Mouse (Mus musculus) hindbrain, embryonic 14.5 days (tissue): ENCODE data around the gene Ccl1. TPM values are rescaled to one million over a fixed set of nuclear protein-coding genes. Genes with fewer than 3 reads are reported as not detected.

ENCODE experiments used
- ATAC-seq: fragments of 200-750 bp; cut with Nextera tagmentation; 2 replicates; pipeline ENCODE4 v1.8.0; 2017; ENCODE audit warnings: moderate number of reproducible peaks, mild to moderate bottlenecking, moderate TSS enrichment, moderate library complexity; ENCODE audit not compliant: low FRiP score
- DNase-seq: peaks from one replicate; pipeline ENCODE4 v3.0.0-alpha.2; 2015; ENCODE audit warnings: low spot score
- H3K27ac ChIP-seq: fragments of 300-500 bp; sonication (generic); 2 replicates; pipeline ENCODE4 v1.5.1; 2014; ENCODE audit warnings: mild to moderate bottlenecking, moderate library complexity
- H3K27me3 ChIP-seq: fragments of 300-500 bp; sonication (generic); 2 replicates; pipeline ENCODE4 v1.6.1; 2014; ENCODE audit warnings: mild to moderate bottlenecking, low read length, mixed read lengths; ENCODE audit not compliant: control insufficient read depth, insufficient read depth
- H3K36me3 ChIP-seq: fragments of 300-500 bp; sonication (generic); replicated peaks from 2 replicates; pipeline ENCODE4 v1.6.1; 2014; ENCODE audit not compliant: control insufficient read depth, insufficient read depth
- H3K4me1 ChIP-seq: fragments of 300-500 bp; sonication (generic); replicated peaks from 2 replicates; pipeline ENCODE4 v1.6.1; 2014; ENCODE audit warnings: antibody characterized with exemption, low read length, mixed read lengths; ENCODE audit not compliant: control insufficient read depth, insufficient read depth
- H3K4me2 ChIP-seq: fragments of 300-500 bp; sonication (generic); replicated peaks from 2 replicates; pipeline ENCODE4 v1.6.1; 2014; ENCODE audit warnings: mild to moderate bottlenecking, moderate library complexity
- H3K4me3 ChIP-seq: fragments of 300-500 bp; sonication (generic); replicated peaks from 2 replicates; pipeline ENCODE4 v1.5.1; 2014; ENCODE audit warnings: mild to moderate bottlenecking, low read length
- H3K9ac ChIP-seq: fragments of 300-500 bp; sonication (generic); 2 replicates; pipeline ENCODE4 v1.6.1; 2014
- H3K9me3 ChIP-seq: fragments of 300-500 bp; sonication (generic); 2 replicates; pipeline ENCODE4 v1.6.1; 2016; ENCODE audit warnings: low read length; ENCODE audit not compliant: control insufficient read depth
- WGBS: fragments of 180-500 bp; shearing (Covaris S2); extraction: QIAGEN DNeasy Blood & Tissue Kit; methylation state at CpG from one replicate; pipeline ENCODE4 v1.1.7; 2014; 5-methylcytosine and 5-hydroxymethylcytosine counted together
- polyA plus RNA-seq: library from polyadenylated mRNA; unstranded; fragments of >200 nt; fragmentation: Nextera tagmentation; extraction: Ambion mirVana; gene quantifications from 2 replicates; pipeline ENCODE4 v1.2.1, GENCODE M21; 2014

Ccl1 gene
- polyA plus RNA-seq, 1 experiment from 2014 or later, result not detected

DNA sequence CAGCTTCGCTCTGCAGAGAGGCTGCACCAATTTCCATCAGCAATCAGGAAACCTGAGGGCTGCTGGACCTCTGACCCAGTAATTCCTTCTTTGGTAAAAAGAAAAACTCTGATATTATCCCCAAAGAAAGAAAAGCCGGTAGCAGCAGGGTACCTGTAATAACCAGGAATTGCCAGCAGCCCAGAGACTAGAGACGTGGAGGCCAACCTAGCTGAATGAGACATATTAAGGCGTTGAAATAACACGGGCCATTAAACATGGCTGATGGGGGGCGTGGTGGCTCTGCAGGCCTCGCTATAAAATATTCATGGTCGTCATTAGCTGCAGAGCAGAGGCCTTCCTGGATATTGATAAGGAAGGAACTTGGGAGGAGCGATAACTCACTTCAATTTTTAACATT lies 78.5 kb downstream of the Ccl1 start:
- Histone ChIP-seq H3K27me3 (no peaks in the 10 kb centered on the region), H3K9ac (no peak overlapping the region), H3K27ac (no peak overlapping the region), H3K4me2 (no peak overlapping the region), H3K36me3 (no peaks in the 10 kb centered on the region), H3K4me3 (no peak overlapping the region), H3K4me1 (peaks cover 16% of the 10 kb centered on the region), H3K9me3 (no peaks in the 10 kb centered on the region)
- DNase-seq (no peak), ATAC-seq (no peak)
- WGBS, result 56% methylated on average over 9 of the region's 9 CpGs

DNA sequence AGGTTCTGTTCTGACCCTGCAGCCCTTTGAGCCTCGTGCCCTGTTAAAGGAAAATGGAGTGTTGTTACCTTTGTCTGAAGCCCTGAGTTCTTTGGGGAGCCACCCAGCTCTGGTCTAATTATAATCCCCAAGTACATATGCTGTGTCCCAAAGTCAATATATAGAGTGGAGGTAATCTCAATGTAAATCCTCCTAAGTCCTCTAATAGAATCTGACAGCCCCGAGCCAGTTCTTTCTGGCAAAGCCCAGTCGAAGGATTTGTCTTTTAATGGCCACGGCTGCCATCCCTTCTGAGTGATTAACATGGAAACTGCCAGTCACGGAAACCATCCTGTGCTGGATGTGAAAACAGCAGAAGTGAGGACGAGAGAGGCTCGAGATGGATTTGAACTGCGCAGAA lies 79.6 kb downstream of the Ccl1 start:
- no peaks in the 10 kb centered on the region for H3K9me3 ChIP-seq
- H3K36me3 ChIP-seq, result no peaks in the 10 kb centered on the region
- H3K4me3 ChIP-seq, result no peak overlapping the region
- ATAC-seq, result no peak
- no peak overlapping the region for H3K4me2 ChIP-seq
- H3K27me3 ChIP-seq, result no peaks in the 10 kb centered on the region
- H3K4me1 ChIP-seq, result peaks cover 16% of the 10 kb centered on the region
- H3K27ac ChIP-seq, result no peak overlapping the region
- WGBS, result 59% methylated on average over 8 of the region's 8 CpGs
- DNase-seq, result no peak
- H3K9ac ChIP-seq, result no peak overlapping the region

DNA sequence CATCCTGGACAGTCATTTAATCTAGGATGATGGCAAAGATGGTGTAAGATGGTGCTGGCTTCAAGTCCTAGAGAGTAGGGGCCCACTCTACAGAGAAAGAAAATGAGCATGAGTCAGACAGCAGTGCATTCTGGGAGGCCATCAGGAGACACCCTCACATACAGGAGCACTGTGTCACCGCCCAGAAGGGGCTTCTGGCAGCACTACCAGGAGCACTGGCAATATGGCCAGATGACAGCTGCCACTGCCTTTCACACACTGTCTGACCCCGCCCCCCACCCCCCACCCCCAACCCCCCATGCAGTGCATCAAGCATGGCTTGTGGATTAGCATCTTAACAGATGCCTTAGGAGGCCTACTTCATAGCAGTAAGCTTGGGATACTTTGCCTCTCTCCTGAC lies 89.0 kb downstream of the Ccl1 start:
- no peak for ATAC-seq
- no peak overlapping the region for H3K4me2 ChIP-seq
- H3K27ac ChIP-seq, result no peak overlapping the region
- H3K4me3 ChIP-seq, result no peak overlapping the region
- WGBS, result 61% methylated on average over 2 of the region's 2 CpGs
- no peaks in the 10 kb centered on the region for H3K27me3 ChIP-seq
- no peaks in the 10 kb centered on the region for H3K9me3 ChIP-seq
- no peaks in the 10 kb centered on the region for H3K4me1 ChIP-seq
- H3K9ac ChIP-seq, result no peak overlapping the region
- no peak for DNase-seq
- H3K36me3 ChIP-seq, result no peaks in the 10 kb centered on the region

DNA sequence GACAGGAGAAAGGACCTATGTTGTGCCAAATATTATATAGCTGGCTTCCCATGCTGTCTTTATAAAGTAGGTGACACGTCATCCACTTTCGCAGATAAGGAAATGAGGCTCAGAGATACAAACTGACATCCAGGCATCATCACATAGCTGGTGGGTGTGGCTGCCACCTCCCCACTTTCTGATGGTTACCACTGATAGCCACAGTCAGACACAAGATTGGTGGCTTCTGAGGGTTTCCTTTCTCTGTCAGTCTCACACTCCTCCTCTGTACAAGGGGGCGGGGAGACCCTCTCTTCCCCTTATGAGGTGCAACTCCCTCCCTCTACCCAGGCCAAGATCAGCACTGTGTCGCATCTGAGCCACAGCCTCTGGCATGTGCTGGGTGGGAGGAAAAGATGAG lies 91.1 kb downstream of the Ccl1 start:
- Histone ChIP-seq H3K4me3 (no peak overlapping the region), H3K27me3 (no peaks in the 10 kb centered on the region), H3K36me3 (no peaks in the 10 kb centered on the region), H3K9me3 (no peaks in the 10 kb centered on the region), H3K27ac (no peak overlapping the region), H3K9ac (no peak overlapping the region), H3K4me2 (no peak overlapping the region), H3K4me1 (no peaks in the 10 kb centered on the region)
- DNase-seq (no peak), ATAC-seq (no peak)
- 77% methylated on average over 4 of the region's 4 CpGs for WGBS

DNA sequence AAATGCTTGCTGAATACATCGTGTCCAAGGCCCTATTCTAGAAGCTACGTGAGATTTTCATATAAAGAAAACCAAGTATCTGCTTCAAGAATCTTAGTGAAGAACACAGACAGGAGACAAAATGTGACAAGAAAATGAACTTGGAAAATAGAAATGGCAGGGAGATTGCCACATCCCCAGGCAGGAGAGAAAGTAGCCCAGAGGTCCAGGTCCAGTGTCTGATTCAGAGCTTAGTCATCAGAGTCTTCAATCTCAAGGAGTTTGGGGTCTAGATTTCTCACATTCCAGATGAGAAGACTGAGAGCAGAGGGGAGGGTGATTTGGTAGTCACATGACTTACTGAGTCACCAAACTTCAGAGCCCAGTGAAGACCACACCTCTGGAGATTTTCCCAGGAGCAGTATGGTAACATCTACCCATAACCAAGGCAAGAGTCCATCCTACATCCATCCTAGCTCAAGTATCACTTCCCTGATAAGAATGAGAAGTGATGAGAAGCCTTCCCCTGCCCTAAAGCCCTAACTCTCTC lies 98.5 kb downstream of the Ccl1 start:
- no peaks in the 10 kb centered on the region for H3K36me3 ChIP-seq
- no peak overlapping the region for H3K9ac ChIP-seq
- DNase-seq (no peak), ATAC-seq (no peak)
- WGBS, result 99% methylated on average over 2 of the region's 2 CpGs
- no peak overlapping the region for H3K4me3 ChIP-seq
- H3K4me2 ChIP-seq, result no peak overlapping the region
- no peak overlapping the region for H3K27ac ChIP-seq
- no peaks in the 10 kb centered on the region for H3K9me3 ChIP-seq
- H3K4me1 ChIP-seq, result no peaks in the 10 kb centered on the region
- H3K27me3 ChIP-seq, result no peaks in the 10 kb centered on the region

DNA sequence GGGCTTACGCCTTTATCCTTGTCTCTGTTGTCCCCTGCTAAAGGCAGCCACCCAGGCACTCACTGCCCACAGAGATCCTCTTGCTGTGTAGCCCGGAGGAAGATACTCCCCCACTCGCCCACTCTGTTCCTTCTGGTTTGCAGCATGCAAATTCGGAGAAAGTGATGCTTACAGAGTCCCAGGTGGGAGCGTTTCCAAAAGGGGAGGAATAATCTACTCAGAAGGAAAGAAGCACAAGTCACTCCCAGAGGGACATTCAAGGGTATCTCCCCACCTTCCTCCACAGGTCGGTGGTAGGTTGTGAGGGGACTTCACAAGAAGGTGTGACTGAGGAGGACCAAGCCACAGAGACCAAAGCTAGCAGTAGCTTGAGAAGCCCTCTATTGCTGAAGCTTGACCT lies 100.3 kb downstream of the Ccl1 start:
- H3K9me3 ChIP-seq, result no peaks in the 10 kb centered on the region
- no peaks in the 10 kb centered on the region for H3K4me1 ChIP-seq
- no peak for DNase-seq
- H3K4me3 ChIP-seq, result no peak overlapping the region
- H3K4me2 ChIP-seq, result no peak overlapping the region
- H3K9ac ChIP-seq, result no peak overlapping the region
- no peaks in the 10 kb centered on the region for H3K36me3 ChIP-seq
- ATAC-seq, result no peak
- WGBS, result 93% methylated on average over 6 of the region's 6 CpGs
- no peaks in the 10 kb centered on the region for H3K27me3 ChIP-seq
- no peak overlapping the region for H3K27ac ChIP-seq

DNA sequence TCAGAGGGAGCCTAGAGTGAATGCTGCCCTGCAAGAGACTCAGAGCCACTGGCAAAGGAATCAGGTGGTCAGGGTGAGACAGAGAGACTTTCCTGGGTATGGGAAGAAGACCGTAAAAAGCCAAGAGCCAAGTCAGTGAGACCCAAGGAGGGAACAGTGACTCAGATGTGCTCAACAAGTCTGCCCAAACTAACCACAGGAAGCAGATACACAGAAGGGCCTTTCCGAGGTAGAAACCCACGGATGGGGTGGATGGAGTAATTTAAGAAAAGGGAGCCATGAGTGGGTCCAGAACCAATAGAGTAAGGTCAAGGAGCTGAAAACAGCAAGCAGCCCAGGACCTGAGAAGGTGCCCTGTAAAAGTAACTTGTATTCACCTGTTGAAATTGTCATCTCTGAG lies 101.8 kb downstream of the Ccl1 start:
- no peak for DNase-seq
- no peak overlapping the region for H3K4me2 ChIP-seq
- no peak overlapping the region for H3K27ac ChIP-seq
- H3K4me3 ChIP-seq, result no peak overlapping the region
- 94% methylated on average over 3 of the region's 3 CpGs for WGBS
- no peak overlapping the region for H3K9ac ChIP-seq
- H3K36me3 ChIP-seq, result no peaks in the 10 kb centered on the region
- no peaks in the 10 kb centered on the region for H3K27me3 ChIP-seq
- ATAC-seq, result no peak
- no peaks in the 10 kb centered on the region for H3K9me3 ChIP-seq
- no peaks in the 10 kb centered on the region for H3K4me1 ChIP-seq

DNA sequence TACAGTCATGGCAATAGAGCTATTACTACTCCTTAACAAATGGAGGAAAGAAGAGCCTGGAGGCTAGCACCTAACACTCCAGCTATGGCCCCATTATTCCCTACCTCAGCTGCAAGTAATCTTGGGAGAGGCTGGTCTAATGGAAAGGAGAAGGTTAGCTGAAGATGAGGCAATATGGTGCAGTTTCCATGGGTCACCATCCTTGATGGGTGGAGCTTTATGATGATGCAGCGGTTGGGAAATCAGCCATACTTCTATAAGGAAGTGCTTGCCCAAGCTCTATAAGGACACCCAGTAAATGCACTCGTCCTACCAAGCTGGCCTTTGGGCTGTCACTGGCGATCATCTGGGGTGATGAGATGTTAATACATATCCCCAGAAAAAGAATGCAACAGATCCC lies 107.7 kb downstream of the Ccl1 start:
- Histone ChIP-seq H3K36me3 (no peaks in the 10 kb centered on the region), H3K4me1 (no peaks in the 10 kb centered on the region), H3K27ac (no peak overlapping the region), H3K4me2 (no peak overlapping the region), H3K27me3 (no peaks in the 10 kb centered on the region), H3K9ac (no peak overlapping the region), H3K4me3 (no peak overlapping the region), H3K9me3 (no peaks in the 10 kb centered on the region)
- ATAC-seq (no peak), DNase-seq (no peak)
- 89% methylated on average over 3 of the region's 3 CpGs for WGBS

DNA sequence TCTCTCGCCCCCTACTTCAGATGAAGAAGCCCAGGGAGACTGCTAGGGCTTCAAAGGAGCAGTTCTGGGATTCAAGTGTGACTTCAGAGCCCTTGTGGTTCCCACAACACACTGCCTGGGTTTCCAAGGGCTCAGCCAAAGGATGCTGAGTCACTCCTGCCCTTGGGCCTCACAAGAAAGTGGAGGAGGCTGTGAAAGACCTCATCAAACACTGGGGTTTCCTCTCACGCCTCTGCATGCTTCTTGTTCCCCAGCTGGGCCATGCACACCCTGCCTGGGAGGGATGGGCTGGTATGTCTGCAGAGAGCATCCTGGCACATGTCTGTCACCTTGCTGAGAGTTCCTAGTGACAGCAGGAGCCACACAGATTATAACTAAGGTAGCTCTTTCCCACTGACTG lies 110.5 kb downstream of the Ccl1 start:
- ATAC-seq (no peak), DNase-seq (no peak)
- no peaks in the 10 kb centered on the region for H3K9me3 ChIP-seq
- H3K4me1 ChIP-seq, result peaks cover 9% of the 10 kb centered on the region
- no peak overlapping the region for H3K27ac ChIP-seq
- H3K36me3 ChIP-seq, result no peaks in the 10 kb centered on the region
- no peaks in the 10 kb centered on the region for H3K27me3 ChIP-seq
- H3K9ac ChIP-seq, result no peak overlapping the region
- 69% methylated on average over 2 of the region's 2 CpGs for WGBS
- H3K4me3 ChIP-seq, result no peak overlapping the region
- H3K4me2 ChIP-seq, result no peak overlapping the region

DNA sequence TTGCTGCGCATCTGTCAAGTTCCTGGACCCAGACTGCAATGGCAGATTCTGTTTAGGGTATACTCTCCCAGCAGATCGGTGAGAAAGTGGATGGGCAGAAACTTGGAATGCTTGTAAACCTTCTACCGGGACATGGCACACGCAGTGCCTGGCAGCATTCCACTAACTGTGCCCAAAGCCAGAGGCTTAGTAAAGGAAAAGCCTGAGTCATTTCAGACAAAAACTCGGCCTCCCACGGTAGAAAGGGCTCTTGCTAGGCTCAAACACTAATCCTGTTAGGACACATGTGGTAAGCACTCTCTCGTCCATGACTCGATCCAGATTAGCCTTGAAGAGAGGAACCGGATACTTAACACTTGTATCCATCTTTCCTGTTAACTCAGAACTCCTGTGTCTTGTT lies 111.7 kb downstream of the Ccl1 start:
- no peaks in the 10 kb centered on the region for H3K9me3 ChIP-seq
- ATAC-seq, result no peak
- 81% methylated on average over 9 of the region's 9 CpGs for WGBS
- H3K27me3 ChIP-seq, result no peaks in the 10 kb centered on the region
- DNase-seq, result no peak
- H3K4me1 ChIP-seq, result peaks cover 14% of the 10 kb centered on the region
- no peak overlapping the region for H3K4me3 ChIP-seq
- H3K36me3 ChIP-seq, result no peaks in the 10 kb centered on the region
- H3K27ac ChIP-seq, result no peak overlapping the region
- H3K4me2 ChIP-seq, result no peak overlapping the region
- no peak overlapping the region for H3K9ac ChIP-seq
